Mouse (Mus musculus) heart, adult 2 months (tissue): ENCODE measurements around the gene St8sia1. TPM values are rescaled to one million over a fixed set of nuclear protein-coding genes. Genes with fewer than 3 reads are reported as not detected.
"Not testable (repeated sequence)": the region's sequence is repeated elsewhere in the genome, so short reads cannot be mapped to it uniquely, and the experiment has no call there.

Experiments used
- DNase-seq, 2 experiments: peaks; one replicate each; pipeline ENCODE4 v3.0.0; 2021
- H3K27ac ChIP-seq: fragments of 200-600 bp; 2 replicates; pipeline ENCODE4 v1.8.1; 2022
- H3K27me3 ChIP-seq: fragments of 200-500 bp; 2 replicates; pipeline ENCODE4 v1.6.1; 2012; ENCODE audit warnings: mild to moderate bottlenecking, low read length, inconsistent platforms, mixed read lengths; ENCODE audit not compliant: control insufficient read depth, insufficient read depth
- H3K36me3 ChIP-seq: fragments of 200-500 bp; 2 replicates; pipeline ENCODE4 v1.6.1; 2012; ENCODE audit warnings: low read length, inconsistent platforms; ENCODE audit not compliant: control insufficient read depth, insufficient read depth
- H3K4me1 ChIP-seq: fragments of 200-500 bp; 2 replicates; pipeline ENCODE4 v1.6.1; 2011; ENCODE audit warnings: low read length; ENCODE audit not compliant: control insufficient read depth, insufficient read depth
- H3K4me3 ChIP-seq: fragments of 200-600 bp; 2 replicates; pipeline ENCODE4 v1.8.1; 2022
- H3K79me2 ChIP-seq: fragments of 200-500 bp; replicated peaks from 2 replicates; pipeline ENCODE4 v1.6.1; 2012; ENCODE audit warnings: mild to moderate bottlenecking, inconsistent platforms, low read length, moderate library complexity, mixed read lengths; ENCODE audit not compliant: control insufficient read depth, insufficient read depth
- H3K9ac ChIP-seq: fragments of 200-500 bp; 2 replicates; pipeline ENCODE4 v1.6.1; 2012; ENCODE audit warnings: low read depth, mild to moderate bottlenecking, control low read depth, inconsistent platforms, low read length, mixed read lengths
- CTCF ChIP-seq: fragments of 200-600 bp; IDR thresholded peaks from 2 replicates; pipeline ENCODE4 v1.8.1; 2022; ENCODE audit warnings: antibody characterized with exemption, mild to moderate bottlenecking, moderate library complexity
- EP300 ChIP-seq: fragments of 200-500 bp; IDR thresholded peaks from 2 replicates; pipeline ENCODE4 v1.6.1; 2011; ENCODE audit warnings: low read depth, low read length, control low read depth; ENCODE audit not compliant: insufficient read depth
- POLR2A ChIP-seq: fragments of 200-500 bp; IDR thresholded peaks from 2 replicates; pipeline ENCODE4 v1.6.1; 2011; ENCODE audit warnings: mild to moderate bottlenecking, low read depth, low read length, control low read depth; ENCODE audit not compliant: insufficient read depth
- WGBS: fragments of 180-500 bp; shearing (Covaris S2); methylation state at CpG from one replicate; pipeline ENCODE4 v1.1.7; 2018; 5-methylcytosine and 5-hydroxymethylcytosine counted together
- intact Hi-C: fragments of 180-260 bp; cut with DNase I; formaldehyde crosslinking; loops from one replicate; pipeline ENCODE4 v1.15.1; 2025
- long read RNA-seq: library from polyadenylated mRNA; stranded (forward); transcript quantifications from one replicate; pipeline ENCODE4 v2.0.0, GENCODE M21; 2021
- polyA plus RNA-seq: library from polyadenylated mRNA; depleted of rRNA; stranded (reverse); fragments of >200 nt; gene quantifications from 2 replicates; pipeline ENCODE4 v1.2.3, GENCODE M21; 2012; rRNA removed
- total RNA-seq, 2 experiments: library from RNA; stranded (reverse); gene quantifications; 2 replicates each; pipeline ENCODE4 v1.2.3; 2021

Gene St8sia1
- under 1 TPM; 0.10 to 0.11 TPM for total RNA-seq
- polyA plus RNA-seq, result 0.10 and 0.15 TPM in 2 replicates
- long read RNA-seq, result 0 reads

DNA sequence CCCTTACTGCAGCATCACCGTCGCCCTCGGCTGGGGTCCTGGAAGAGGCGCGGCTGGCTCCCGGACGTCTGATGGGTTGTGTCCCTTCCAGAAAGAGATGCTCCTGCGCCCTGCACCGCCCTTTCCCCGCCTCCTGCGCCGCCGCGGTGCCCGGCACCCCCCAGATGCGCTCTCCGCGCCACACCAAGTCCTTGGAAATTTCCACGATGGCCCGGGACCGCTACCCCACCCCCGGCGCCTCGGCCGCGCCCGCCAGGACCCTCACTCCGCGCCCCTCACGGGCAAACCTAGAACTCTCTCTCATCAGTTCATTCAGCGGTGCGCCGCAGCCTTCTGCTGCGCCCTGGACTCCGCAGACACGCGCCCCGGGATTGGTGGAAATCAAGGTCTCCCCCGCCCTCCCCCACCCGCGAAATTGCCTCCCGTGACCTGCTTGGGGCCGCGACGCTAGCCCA, at the start of gene St8sia1:
Gene St8sia1 (minus strand): TSS at position 377 of the 455 bp plus-strand sequence.
- peaks cover 6% of the 10 kb centered on the region for H3K27me3 ChIP-seq
- intact Hi-C loops, result loop anchor here (10.0 kb wide), 2 partner anchors 89 to 149 kb away; no protein-coding TSS in a partner anchor
- H3K79me2 ChIP-seq, result no peaks in the 10 kb centered on the region
- no peaks in the 10 kb centered on the region for H3K4me1 ChIP-seq
- TF ChIP-seq CTCF (no peak), EP300 (no peak), POLR2A (no peak)
- no peak within 1 kb of the TSS for H3K27ac ChIP-seq
- no peak within 1 kb of the TSS; the same call in 1 of the 2 replicates for H3K9ac ChIP-seq
- H3K36me3 ChIP-seq, result no peaks in the 10 kb centered on the region
- no peak for DNase-seq
- peak within 1 kb of the TSS; percentile 27; the same call in 1 of the 2 replicates for H3K4me3 ChIP-seq
- WGBS, result under 1% methylated on average over 45 of the region's 45 CpGs

DNA sequence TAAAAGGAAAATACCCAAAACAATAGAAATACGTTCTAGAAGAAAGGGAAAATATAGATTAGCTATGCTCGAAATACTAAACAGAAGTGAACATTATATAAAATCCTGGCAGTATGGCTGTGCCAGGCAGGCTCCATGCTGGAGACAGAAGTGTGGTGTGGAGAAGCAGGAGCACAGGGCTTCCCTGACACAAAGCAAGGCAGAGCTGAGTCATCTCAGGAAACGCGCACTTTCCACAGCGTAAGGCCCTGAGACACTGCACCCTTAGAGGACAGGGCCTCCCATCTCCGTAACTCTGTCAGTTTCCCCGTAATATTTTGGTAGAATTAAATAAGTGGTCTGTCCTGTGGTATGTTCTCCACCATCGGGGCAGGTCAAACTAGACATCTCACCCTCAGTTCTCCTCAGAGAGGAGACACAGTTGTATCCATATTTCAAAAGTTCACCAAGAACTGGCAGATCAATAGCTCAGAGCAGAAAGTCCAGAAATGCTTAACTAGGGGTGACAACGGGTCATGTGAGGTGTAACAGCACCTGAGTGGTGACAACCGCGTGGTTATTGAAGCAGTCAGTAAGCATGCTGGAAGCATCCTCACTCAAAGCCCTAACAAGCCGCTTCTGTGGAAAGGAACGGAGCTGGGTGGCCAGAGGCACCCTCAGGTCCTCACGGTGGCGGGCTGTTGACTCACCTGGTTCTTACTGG, 48.4 kb upstream of the St8sia1 start:
- Histone ChIP-seq H3K27me3 (no peaks in the 10 kb centered on the region), H3K4me3 (no peak overlapping the region), H3K27ac (no peak overlapping the region), H3K4me1 (0 out of 2 replicates have a peak, but pooled peaks cover 1% of the 10 kb centered on the region), H3K36me3 (no peaks in the 10 kb centered on the region), H3K9ac (no peak overlapping the region), H3K79me2 (no peaks in the 10 kb centered on the region)
- intact Hi-C loops, result no loop called here
- TF ChIP-seq CTCF, result no peak
- no peak for TF ChIP-seq EP300
- no peak for TF ChIP-seq POLR2A
- no peak for DNase-seq
- WGBS, result 83% methylated on average over 15 of the region's 15 CpGs

DNA sequence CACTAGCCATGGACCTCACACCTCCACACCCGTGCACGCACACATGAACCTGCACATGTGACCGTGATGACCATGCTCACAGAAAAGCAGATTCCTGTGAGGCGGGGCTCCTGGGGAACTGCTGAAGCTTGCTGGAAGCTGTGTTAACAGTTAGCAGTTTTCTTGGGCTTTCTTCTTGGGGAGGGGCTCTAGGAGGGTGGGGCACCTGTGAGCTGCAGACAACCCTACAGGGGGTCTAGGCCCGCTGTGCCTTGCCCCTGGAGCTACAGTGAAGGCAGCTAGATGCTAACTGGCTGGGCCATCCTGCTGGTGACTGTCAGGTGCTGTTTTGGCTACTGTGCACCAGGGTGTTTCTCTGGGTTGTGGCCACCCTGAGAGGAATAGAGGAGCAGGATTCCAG, 44.6 kb upstream of the St8sia1 start:
- 88% methylated on average over 5 of the region's 5 CpGs for WGBS
- intact Hi-C loops, result no loop called here
- no peak overlapping the region for H3K27ac ChIP-seq
- H3K4me3 ChIP-seq, result no peak overlapping the region
- H3K4me1 ChIP-seq, result 0 out of 2 replicates have a peak, but pooled peaks cover 1% of the 10 kb centered on the region
- no peaks in the 10 kb centered on the region for H3K79me2 ChIP-seq
- no peaks in the 10 kb centered on the region for H3K27me3 ChIP-seq
- no peak for TF ChIP-seq POLR2A
- no peak for TF ChIP-seq CTCF
- TF ChIP-seq EP300, result no peak
- DNase-seq, result no peak
- no peaks in the 10 kb centered on the region for H3K36me3 ChIP-seq
- no peak overlapping the region for H3K9ac ChIP-seq

DNA sequence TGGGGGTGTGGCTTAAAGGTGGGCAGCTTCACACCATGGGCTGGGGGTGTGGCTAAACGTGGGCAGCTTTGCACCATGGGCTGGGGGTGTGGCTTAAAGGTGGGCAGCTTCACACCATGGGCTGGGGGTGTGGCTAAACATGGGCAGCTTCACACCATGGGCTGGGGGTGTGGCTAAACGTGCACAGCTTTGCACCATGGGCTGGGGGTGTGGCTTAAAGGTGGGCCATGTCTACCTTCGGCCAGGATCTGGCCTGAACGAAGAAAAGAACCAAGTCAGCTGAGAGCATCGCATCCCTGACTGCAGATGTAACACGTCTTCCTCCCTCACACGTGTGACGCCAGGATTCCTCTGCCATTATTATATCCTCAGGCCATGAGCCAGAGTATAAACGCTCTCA, 41.0 kb upstream of the St8sia1 start:
- H3K79me2 ChIP-seq, H3K4me3 ChIP-seq, intact Hi-C loops, H3K36me3 ChIP-seq, H3K9ac ChIP-seq, H3K27me3 ChIP-seq, H3K4me1 ChIP-seq, H3K27ac ChIP-seq: not testable (repeated sequence)
- peak in 1 of 2 experiments; percentile 6 for DNase-seq
- 90% methylated on average over 9 of the region's 9 CpGs for WGBS

DNA sequence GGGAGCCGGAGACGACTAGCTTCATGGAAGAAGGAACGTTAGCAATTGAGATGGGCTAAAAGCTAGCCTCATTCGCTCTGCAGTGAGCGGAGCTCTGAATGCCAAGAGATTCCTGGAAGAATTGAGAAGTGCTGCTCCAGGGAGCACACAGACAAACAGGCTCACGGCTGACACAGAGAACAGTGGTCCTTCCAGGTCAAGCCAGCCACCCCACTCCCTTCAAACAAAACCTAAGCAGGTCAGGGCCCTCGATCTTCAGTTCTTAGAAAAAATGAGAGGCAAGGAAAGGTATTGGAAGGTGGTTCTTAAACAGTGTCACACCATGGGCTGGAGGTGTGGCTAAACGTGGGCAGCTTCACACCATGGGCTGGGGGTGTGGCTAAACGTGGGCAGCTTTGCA, 40.5 kb upstream of the St8sia1 start:
- 79% methylated on average over 9 of the region's 9 CpGs for WGBS
- TF ChIP-seq POLR2A (no peak), EP300 (no peak), CTCF (no peak)
- Histone ChIP-seq H3K36me3 (no peaks in the 10 kb centered on the region), H3K79me2 (no peaks in the 10 kb centered on the region), H3K9ac (no peak overlapping the region), H3K4me3 (no peak overlapping the region), H3K27ac (no peak overlapping the region), H3K27me3 (no peaks in the 10 kb centered on the region), H3K4me1 (no peaks in the 10 kb centered on the region)
- intact Hi-C loops, result no loop called here
- DNase-seq, result no peak

GRCm38 (mm10) chr6:142998221-142998999, 34.2 kb upstream of the St8sia1 start:
- 47% methylated on average over 12 of the region's 12 CpGs for WGBS
- no peak overlapping the region for H3K27ac ChIP-seq

More at GRCm38 (mm10) chr6:142998221-142998999, 34.2 kb upstream of the St8sia1 start:
- Histone ChIP-seq H3K4me3 (no peak overlapping the region), H3K9ac (no peak overlapping the region), H3K79me2 (no peaks in the 10 kb centered on the region), H3K36me3 (no peaks in the 10 kb centered on the region), H3K4me1 (peaks cover 1% of the 10 kb centered on the region; the same call in 1 of the 2 replicates), H3K27me3 (no peaks in the 10 kb centered on the region)
- TF ChIP-seq CTCF, result no peak
- 0 out of 2 replicates have a peak, but pooled peaks have one; percentile 26 for TF ChIP-seq EP300
- peak in 1 of 2 experiments; percentile 45 for DNase-seq
- intact Hi-C loops, result no loop called here
